Mouse (Mus musculus) activated CD4-positive, CD25-positive, alpha-beta regulatory T cell, adult 9 weeks (primary cell): Measurements from ENCODE around the gene Gm28047. TPM values are rescaled to one million over a fixed set of nuclear protein-coding genes. Genes with fewer than 3 reads are reported as not detected.

Experiments
- polyA plus RNA-seq: library from polyadenylated mRNA; unstranded; fragments of 100-300 nt; shearing (Covaris generic); gene quantifications from one replicate; pipeline ENCODE4 v1.2.1, GENCODE M21; 2017

Gm28047 gene
- polyA plus RNA-seq = not detected

DNA sequence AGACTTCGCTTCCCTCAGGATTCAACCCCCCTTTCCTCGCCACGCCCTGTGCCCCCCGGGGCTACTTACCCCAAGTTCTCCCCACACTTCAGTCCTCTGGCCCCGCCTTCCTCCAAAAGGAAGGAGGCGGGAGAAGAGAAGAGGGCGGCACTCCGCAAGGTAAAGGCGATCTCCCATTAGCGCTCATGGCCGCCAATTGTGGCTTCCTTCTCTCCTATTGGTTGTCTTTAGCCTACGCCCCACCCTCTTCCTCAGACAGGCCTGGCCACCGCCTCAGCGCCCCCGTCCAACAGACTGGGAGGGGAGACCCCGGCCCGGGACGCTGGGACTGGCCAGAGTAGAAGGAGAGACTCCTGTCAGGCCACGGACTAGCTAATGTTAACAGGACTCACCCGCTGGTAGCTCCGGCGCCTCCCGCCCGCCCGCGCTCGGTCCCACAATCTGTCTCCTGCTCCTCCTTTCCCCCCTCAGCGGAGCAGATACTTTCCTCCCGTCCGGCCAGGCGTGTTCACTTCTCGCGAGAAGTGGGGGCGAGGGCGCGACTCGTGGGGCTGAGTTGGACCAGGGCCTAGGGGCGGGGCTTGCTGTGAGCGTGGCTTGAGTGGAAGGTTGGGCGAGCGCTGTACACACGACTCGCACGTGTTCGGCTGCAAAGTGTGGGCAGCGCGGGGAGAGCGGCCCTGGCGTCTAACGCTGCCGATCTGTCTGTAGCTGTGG lies at the start of gene Gm28047, which contains the start of gene Atf7:
Gene Gm28047 (minus strand): TSS at position 98 of the 717 bp plus-strand sequence.
Gene Atf7 (minus strand): TSS at position 495 of the 717 bp plus-strand sequence.

DNA sequence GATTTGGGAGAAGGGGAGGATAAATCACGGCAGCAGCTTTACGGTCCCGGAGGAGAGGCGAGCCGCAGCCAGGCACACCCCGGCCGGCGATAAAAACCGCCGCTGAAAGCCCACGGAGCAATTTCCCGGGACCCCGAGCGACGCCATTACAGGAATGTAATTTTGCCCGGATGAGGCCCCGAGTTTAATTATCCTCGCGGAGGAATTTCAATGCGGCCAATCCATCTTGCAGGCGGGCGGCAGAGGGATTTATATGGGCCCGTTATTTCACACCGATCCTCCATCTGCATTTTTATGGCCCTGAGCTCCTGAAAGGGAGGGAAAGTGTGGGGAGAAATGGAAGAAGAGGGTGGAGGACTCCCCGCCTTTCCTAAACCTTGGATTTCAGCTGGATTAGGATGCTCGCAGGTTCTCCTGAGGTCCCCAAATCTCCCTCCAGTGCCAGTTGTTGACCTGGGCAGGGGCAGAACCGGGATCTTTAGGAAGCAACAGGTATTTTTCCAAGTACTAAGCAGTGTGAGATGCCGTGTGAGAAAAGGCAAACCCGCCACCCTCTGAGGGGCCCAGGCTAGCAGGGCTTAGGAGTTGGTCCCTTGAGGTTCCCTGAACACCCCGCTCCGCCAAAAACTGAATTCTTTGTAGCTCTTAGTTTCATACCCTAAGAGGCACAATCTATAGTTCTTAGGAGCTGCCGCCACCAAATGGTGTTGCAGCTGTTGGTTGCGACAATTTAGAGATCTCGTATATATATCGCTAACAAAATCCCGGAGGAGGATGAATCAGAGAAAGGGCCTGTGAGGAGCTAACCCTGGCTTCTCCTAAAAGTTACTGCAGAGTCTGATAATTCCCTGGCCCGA lies 47.6 kb upstream of the Gm28047 start, which contains the start of gene Atp5g2:
Gene Atp5g2 (minus strand): TSS at position 138 of the 857 bp plus-strand sequence.

DNA sequence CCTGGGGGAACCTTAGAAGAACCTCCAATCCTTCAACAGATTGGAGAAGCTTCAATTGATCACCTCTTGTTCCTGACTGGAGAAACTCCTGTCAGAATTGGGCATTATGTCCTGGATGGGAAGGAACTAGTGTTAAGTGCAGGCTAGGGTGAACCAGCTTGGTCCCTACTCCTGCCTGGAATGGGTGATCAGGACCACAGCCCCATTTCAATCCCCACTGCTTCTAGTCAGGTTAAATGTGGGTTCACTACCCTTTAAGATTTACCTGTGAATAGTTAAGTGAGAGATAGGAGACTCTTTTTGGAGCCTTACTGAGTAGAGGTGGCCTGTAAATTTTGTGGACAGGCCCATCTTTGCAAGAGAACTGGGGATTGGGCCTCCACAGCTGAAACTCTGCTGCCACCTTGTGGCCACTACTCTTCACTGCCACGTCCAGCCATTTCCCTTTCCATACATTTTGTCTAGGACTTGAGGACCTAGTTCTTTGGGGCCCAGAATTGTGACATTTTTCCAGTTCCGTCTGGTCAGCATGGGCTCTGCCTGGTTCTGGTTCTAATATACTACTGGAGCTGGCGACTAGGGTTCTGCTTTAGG lies 99.9 kb downstream of the Gm28047 start, which contains the start of gene Npff:
Gene Npff (minus strand): TSS at position 51 of the 594 bp plus-strand sequence.

DNA sequence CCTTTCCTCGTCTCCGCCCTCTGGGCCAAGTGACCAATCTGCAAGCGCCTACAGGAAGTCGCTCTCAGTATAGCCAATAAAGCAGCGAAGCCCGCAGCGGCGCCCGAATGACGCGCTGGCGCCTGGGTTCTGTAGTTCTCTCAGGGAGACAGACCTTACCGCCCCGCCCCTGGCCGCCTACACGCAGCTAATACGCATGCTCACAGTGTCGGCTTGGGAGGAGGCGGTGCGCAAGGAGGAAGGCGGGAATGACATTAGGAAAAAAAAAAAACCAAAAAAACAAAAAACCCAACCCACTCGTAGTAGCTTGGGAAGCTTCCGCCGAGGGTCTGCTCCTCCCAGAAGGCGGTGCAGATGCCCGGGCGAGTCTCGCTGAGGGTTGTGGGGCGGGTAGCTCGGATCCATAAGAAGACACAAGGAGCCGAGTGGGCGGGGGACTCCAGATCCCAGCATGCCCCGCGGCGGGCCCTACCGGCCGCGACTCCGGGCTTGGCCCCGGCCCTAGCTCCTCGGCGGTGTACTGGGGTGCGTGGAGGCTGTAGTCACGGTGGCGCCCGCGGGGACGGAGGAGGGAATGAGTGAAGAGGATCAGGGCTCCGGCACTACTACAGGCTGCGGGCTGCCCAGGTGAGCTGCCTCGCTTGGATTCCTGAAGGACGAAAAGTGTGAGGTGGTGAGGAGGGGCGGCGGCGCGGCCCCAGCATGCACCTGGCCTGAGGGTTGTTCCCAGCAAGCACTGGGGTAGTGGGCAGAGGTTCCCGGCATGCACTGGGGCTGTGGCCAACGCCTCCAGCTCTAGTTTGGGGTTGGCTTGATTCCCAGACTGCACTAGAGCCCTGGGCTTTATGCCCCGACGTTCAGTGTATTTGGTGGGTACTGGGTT lies 106.7 kb downstream of the Gm28047 start, which contains the start of gene Tarbp2:
Gene Tarbp2 (plus strand): TSS at position 217 of the 883 bp plus-strand sequence.

DNA sequence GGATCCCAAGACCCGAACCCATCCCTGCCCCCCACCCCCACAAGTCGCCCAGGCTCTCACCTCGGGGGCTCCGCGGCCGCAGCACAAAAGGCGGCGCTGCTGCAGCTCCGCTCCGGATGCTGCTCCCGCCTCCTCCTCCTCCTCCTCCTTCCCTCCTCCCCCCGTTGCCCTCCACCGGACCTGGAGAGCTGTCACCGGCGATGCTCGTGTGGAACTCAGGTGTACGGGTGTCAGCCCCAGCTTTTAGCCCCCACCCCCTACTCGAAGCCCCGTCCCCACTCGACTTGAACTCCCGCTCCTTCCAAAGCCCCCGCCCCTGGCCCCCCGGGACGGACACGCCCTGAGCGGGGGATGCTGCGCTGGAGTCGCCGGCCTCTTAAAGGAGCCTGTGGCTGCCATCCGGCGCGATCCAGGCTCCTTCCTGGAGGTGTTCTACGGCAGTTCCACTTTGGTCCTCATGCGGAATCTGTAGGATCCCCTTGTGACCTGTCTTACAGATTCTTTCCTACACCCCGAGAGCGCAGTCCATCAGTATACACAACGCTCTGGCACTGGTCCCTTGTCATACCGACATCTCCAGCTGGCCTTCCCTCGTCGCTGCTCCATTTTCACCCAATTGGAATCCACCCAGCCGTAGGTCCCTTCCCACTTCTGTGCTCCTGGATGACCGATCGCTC lies 108.0 kb downstream of the Gm28047 start, which contains the start of gene Map3k12:
Gene Map3k12 (minus strand): TSS at position 337 of the 677 bp plus-strand sequence.

DNA sequence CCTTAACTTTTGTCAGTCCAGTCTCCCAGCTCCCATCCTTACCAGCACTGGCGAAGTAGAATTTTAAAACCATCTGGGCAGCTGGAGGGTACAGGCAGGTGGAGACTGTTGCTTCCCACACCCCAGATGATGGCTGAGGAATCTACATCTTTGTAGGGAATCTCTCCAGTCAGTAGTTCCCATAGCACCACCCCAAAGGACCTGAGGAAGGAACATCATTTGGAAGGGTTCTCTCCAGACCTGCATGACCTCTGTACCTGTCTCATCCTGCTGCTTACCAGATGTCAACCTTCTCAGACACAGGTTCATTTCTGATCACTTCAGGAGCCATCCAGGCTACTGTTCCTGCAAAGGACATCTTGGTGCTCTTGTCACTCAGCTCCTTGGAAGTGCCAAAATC lies 121.4 kb downstream of the Gm28047 start, which contains the start of gene Gm10337:
Gene Gm10337 (plus strand): TSS at position 276 of the 400 bp plus-strand sequence.

Other genes starting within 250 kb of the Gm28047 start
- 19.6 TPM for gene Sp1, start 218.9 kb downstream of the Gm28047 start, polyA plus RNA-seq
- gene Amhr2, start 179.7 kb downstream of the Gm28047 start, polyA plus RNA-seq = not detected
- 748 TPM for gene Prr13, start 166.0 kb downstream of the Gm28047 start, polyA plus RNA-seq
- 119 TPM for gene Pcbp2, start 154.5 kb downstream of the Gm28047 start, polyA plus RNA-seq
- gene Gm10337, start 121.3 kb downstream of the Gm28047 start, polyA plus RNA-seq = not detected
- gene Map3k12, start 108.0 kb downstream of the Gm28047 start, polyA plus RNA-seq = 11.1 TPM
- gene Tarbp2, start 106.9 kb downstream of the Gm28047 start, polyA plus RNA-seq = 55.5 TPM
- gene Npff, start 100.1 kb downstream of the Gm28047 start, polyA plus RNA-seq = 4.6 TPM
- 46.8 TPM for gene Atf7, start 397 bp upstream of the Gm28047 start, polyA plus RNA-seq
- 22.4 TPM for gene Atp5g2, start 47.3 kb upstream of the Gm28047 start, polyA plus RNA-seq
- 51.9 TPM for gene Calcoco1, start 97.1 kb upstream of the Gm28047 start, polyA plus RNA-seq